Mouse (Mus musculus) cerebellum, adult 2 months (tissue): Measurements from ENCODE around the gene Sqstm1. TPM values are rescaled to one million over a fixed set of nuclear protein-coding genes. Genes with fewer than 3 reads are reported as not detected.

Experiments used
- DNase-seq, 2 experiments: peaks; one replicate each; pipeline ENCODE4 v3.0.0; 2021
- H3K27ac ChIP-seq: fragments of 200-500 bp; 2 replicates; pipeline ENCODE4 v1.5.1; 2012; ENCODE audit warnings: low read length, control low read depth, inconsistent platforms; ENCODE audit not compliant: insufficient read depth
- H3K27me3 ChIP-seq: fragments of 200-500 bp; 2 replicates; pipeline ENCODE4 v1.6.1; 2012; ENCODE audit warnings: inconsistent platforms, mild to moderate bottlenecking, low read length, moderate library complexity; ENCODE audit not compliant: control insufficient read depth, insufficient read depth
- H3K4me1 ChIP-seq: fragments of 200-500 bp; 2 replicates; pipeline ENCODE4 v1.6.1; 2011; ENCODE audit warnings: low read length; ENCODE audit not compliant: control insufficient read depth, insufficient read depth
- H3K4me3 ChIP-seq: fragments of 200-500 bp; replicated peaks from 2 replicates; pipeline ENCODE3; 2011; ENCODE audit warnings: mild to moderate bottlenecking, low read depth, low read length, control low read depth; ENCODE audit not compliant: insufficient read depth
- CTCF ChIP-seq: fragments of 200-500 bp; IDR thresholded peaks from 2 replicates; pipeline ENCODE4 v1.5.1; 2011; ENCODE audit warnings: low read depth, mild to moderate bottlenecking, control low read depth, low read length, moderate library complexity, borderline replicate concordance; ENCODE audit not compliant: insufficient read depth
- POLR2A ChIP-seq: fragments of 200-500 bp; IDR thresholded peaks from 2 replicates; pipeline ENCODE4 v1.6.1; 2011; ENCODE audit warnings: low read length, control low read depth, borderline replicate concordance; ENCODE audit not compliant: insufficient read depth
- WGBS: fragments of 180-500 bp; shearing (Covaris S2); methylation state at CpG from one replicate; pipeline ENCODE4 v1.1.7; 2018; 5-methylcytosine and 5-hydroxymethylcytosine counted together
- polyA plus RNA-seq: library from polyadenylated mRNA; depleted of rRNA; stranded (reverse); fragments of >200 nt; gene quantifications from 2 replicates; pipeline ENCODE4 v1.2.3, GENCODE M21; 2012

The Sqstm1 gene
- polyA plus RNA-seq, 1 experiment = 377 TPM

GRCm38 (mm10) chr11:50227226-50227625, 16.6 kb upstream of the Sqstm1 start:
- Histone ChIP-seq H3K4me3 (peak overlapping the region; percentile 77), H3K27me3 (no peaks in the 10 kb centered on the region), H3K27ac (peak overlapping the region; percentile 91; the same call in 1 of the 2 replicates), H3K4me1 (peaks cover 39% of the 10 kb centered on the region)
- no peak for DNase-seq
- TF ChIP-seq POLR2A (no peak), CTCF (no peak)
- WGBS = 61% methylated on average over 3 of the region's 3 CpGs

GRCm38 (mm10) chr11:50226406-50226805, 15.8 kb upstream of the Sqstm1 start:
- 10% methylated on average over 2 of the region's 2 CpGs for WGBS
- TF ChIP-seq POLR2A = no peak
- no peak for TF ChIP-seq CTCF
- Histone ChIP-seq H3K27me3 (no peaks in the 10 kb centered on the region), H3K4me3 (peak overlapping the region; percentile 77), H3K27ac (peak overlapping the region; percentile 91), H3K4me1 (peaks cover 39% of the 10 kb centered on the region)
- no peak for DNase-seq

- no peak for TF ChIP-seq CTCF
- TF ChIP-seq POLR2A = no peak
- WGBS = under 1% methylated on average over 34 of the region's 34 CpGs
- Histone ChIP-seq H3K4me1 (peaks cover 36% of the 10 kb centered on the region), H3K27me3 (no peaks in the 10 kb centered on the region), H3K4me3 (peak overlapping the region; percentile 77), H3K27ac (peak overlapping the region; percentile 91)
- DNase-seq = peak; percentile 68 to 75
Measured at GRCm38 (mm10) chr11:50225611-50226378, 15.2 kb upstream of the Sqstm1 start.

- TF ChIP-seq POLR2A = peak; percentile 47
- TF ChIP-seq CTCF = 0 out of 2 replicates have a peak, but pooled peaks have one; percentile 1
- no peaks in the 10 kb centered on the region for H3K27me3 ChIP-seq
- peak overlapping the region; percentile 77 for H3K4me3 ChIP-seq
- H3K4me1 ChIP-seq = peaks cover 28% of the 10 kb centered on the region
- peak; percentile 91 to 93 for DNase-seq
- WGBS = under 1% methylated on average over 70 of the region's 70 CpGs
- H3K27ac ChIP-seq = peak overlapping the region; percentile 91
Measured at GRCm38 (mm10) chr11:50224671-50225530, 14.3 kb upstream of the Sqstm1 start.

GRCm38 (mm10) chr11:50223783-50224662, 13.4 kb upstream of the Sqstm1 start:
- peak overlapping the region; percentile 77 for H3K4me3 ChIP-seq
- WGBS = 5% methylated on average over 17 of the region's 17 CpGs
- H3K27ac ChIP-seq = peak overlapping the region; percentile 75
- no peak for TF ChIP-seq POLR2A
- no peak for TF ChIP-seq CTCF
- DNase-seq = no peak
- H3K27me3 ChIP-seq = no peaks in the 10 kb centered on the region
- H3K4me1 ChIP-seq = peaks cover 21% of the 10 kb centered on the region

- no peak overlapping the region for H3K4me3 ChIP-seq
- no peaks in the 10 kb centered on the region for H3K27me3 ChIP-seq
- WGBS = 60% methylated on average over 7 of the region's 7 CpGs
- H3K27ac ChIP-seq = no peak overlapping the region
- H3K4me1 ChIP-seq = peaks cover 12% of the 10 kb centered on the region
- DNase-seq = peak in 1 of 2 experiments; percentile 9
- TF ChIP-seq CTCF (no peak), POLR2A (no peak)
Measured at GRCm38 (mm10) chr11:50222559-50223276, 12.1 kb upstream of the Sqstm1 start.
